Mouse (Mus musculus): ENCODE data around the gene Map4k4.
A peak's percentile ranks its signal among the peaks of the same experiment; 100 is the strongest.

Gene Map4k4

DNA sequence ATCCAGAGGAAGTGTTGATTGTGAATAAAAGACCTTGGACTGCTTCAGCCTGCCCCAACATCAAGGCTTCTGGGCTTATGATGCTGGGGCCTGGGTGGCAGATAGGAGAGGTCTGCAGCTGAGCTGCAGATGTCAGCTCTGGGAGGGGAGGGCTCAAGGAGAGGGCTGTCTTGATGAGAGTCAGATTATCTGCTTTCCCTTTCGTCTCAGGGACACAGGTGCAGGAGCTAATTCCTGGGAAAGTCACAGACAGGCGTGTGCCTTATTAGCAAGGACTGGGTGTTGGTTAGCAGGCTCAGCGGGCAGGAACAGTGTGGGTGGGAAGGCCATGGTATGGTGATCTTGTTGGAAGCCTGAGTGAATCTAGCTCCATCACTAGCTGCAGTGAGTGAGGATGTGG, 63.1 kb downstream of the Map4k4 start:
- DNase-seq (ENCODE audit: low spot score in 2 of 2), result no peak

DNA sequence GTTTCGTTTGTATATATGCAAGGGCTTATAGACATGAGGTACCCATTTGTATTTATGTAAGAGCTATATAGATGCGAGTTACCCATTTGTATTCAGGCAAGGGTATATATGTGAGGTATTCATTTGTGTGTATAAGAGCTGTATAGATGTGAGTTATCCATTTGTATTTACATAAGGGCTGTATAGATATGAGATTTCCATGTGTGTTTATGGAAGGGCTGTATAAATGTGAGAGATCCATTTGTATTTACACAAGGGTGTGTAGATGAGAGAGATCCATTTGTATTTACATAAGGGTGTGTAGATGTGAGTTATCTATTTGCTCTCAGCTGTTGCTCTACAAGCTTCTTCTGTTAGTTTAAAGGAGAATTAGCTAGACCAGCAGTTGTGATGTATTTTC, 63.7 kb downstream of the Map4k4 start:
- DNase-seq (ENCODE audit: low spot score in 2 of 2), result no peak

DNA sequence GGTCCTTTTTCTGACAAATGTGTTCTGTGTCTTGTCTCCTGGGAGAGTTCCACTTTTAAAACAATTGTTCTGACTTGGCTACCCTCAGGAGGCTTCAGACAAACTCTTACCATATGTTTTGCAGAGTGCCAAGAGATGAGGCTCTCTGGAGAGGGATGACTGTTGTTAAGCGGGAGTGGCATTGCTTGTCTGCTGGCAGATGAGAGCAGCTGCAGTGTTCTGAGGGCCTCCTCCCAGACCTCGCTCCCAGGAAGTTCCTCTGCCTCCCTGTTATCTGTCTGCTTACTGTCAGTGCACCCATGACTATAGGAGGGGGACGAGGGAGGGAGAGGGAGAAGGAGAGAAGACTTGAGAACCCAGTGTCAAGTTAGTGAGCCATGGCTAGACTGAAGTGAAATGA, 64.7 kb downstream of the Map4k4 start:
- no peak for DNase-seq (ENCODE audit: low spot score in 2 of 2)

- no peak for DNase-seq (ENCODE audit: low spot score in 2 of 2)
These were observed 68.3 kb downstream of the Map4k4 start for GRCm38 (mm10) chr1:39968999-39969398.

- DNase-seq (ENCODE audit: low spot score in 2 of 2), result no peak
These were observed 69.2 kb downstream of the Map4k4 start for GRCm38 (mm10) chr1:39969771-39970406.

DNA sequence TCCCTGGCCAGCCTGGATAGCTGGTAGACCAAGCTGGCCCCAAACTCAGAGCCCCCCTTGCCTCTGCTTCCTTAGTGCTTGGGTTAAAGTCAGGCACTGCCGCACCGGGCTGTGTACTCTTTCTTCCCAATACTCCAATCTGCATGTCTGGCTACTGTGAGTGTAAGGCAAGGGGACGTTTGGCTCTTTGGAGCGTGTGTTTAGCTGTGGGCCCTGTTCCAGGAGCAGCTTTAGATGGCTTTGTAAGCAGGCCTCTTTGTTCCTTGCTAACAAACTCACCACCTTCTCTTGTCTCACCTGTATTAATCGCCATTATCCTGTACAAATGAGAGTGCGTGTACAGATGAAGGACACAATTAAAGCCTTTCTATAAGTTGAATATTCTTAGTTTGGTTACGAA, 71.7 kb downstream of the Map4k4 start:
- no peak for DNase-seq (ENCODE audit: low spot score in 2 of 2)

GRCm38 (mm10) chr1:39973911-39974310, 73.2 kb downstream of the Map4k4 start:
- DNase-seq (ENCODE audit: low spot score in 2 of 2), result no peak

- no peak for DNase-seq (ENCODE audit: low spot score in 2 of 2)
These were observed 74.3 kb downstream of the Map4k4 start for GRCm38 (mm10) chr1:39975005-39975404.

DNA sequence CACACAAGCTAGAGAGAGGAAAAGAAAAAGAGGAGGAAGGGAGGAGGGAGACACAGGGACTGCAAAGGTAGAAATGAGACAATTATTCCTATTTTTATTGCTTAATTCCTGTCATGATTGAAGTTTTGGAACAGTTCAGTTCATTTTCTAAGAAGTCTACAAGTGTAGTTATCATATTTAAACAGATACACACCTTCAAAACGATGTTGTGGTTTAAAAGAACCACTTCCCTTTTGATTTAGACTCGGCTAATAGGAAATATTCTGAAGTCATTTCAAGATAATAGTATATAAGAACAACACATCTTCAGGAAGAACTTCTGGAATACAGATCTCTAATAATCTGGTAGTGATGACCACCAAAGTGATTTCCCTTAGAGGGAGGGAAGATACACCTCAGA, 75.4 kb downstream of the Map4k4 start:
- no peak for DNase-seq (ENCODE audit: low spot score in 2 of 2)

GRCm38 (mm10) chr1:39976847-39977744, 76.4 kb downstream of the Map4k4 start:
- DNase-seq (ENCODE audit: low spot score in 2 of 2), result no peak

DNA sequence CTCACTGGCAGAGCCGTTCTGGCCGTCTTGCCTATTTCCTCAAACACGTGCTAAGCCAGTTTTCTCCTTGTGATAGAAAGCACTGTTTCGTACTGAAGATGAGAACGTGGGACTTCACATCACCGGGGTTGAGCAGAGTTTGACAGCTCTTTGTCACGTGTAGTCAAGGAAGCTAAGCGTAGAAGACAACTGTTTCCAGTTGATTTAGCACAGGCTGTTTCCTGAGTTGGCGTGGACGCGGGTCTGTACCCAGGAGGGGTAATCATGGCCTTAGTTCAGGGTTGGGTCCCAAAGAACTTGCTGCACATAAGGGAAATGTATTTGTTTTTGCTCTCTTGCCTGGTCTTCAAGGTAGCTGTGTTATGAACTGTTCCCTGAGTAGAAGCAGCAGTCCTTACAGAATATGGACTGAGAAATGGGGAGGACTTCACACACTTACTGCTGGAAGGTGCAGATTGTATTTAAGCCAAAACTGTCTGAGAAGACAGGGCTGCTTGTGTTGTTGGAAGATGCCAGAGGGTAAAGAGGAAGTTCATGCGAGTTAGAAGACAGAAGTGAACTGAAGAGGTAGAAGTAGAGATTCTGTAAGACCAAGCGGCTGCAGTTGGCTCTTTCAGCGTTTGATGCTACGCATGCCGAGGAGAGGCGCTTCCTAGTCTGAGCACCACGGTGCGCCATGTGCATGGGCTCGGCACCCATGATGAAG, 78.2 kb downstream of the Map4k4 start:
- DNase-seq (ENCODE audit: low spot score in 2 of 2), result peak in 1 of 2 experiments; percentile 16

DNA sequence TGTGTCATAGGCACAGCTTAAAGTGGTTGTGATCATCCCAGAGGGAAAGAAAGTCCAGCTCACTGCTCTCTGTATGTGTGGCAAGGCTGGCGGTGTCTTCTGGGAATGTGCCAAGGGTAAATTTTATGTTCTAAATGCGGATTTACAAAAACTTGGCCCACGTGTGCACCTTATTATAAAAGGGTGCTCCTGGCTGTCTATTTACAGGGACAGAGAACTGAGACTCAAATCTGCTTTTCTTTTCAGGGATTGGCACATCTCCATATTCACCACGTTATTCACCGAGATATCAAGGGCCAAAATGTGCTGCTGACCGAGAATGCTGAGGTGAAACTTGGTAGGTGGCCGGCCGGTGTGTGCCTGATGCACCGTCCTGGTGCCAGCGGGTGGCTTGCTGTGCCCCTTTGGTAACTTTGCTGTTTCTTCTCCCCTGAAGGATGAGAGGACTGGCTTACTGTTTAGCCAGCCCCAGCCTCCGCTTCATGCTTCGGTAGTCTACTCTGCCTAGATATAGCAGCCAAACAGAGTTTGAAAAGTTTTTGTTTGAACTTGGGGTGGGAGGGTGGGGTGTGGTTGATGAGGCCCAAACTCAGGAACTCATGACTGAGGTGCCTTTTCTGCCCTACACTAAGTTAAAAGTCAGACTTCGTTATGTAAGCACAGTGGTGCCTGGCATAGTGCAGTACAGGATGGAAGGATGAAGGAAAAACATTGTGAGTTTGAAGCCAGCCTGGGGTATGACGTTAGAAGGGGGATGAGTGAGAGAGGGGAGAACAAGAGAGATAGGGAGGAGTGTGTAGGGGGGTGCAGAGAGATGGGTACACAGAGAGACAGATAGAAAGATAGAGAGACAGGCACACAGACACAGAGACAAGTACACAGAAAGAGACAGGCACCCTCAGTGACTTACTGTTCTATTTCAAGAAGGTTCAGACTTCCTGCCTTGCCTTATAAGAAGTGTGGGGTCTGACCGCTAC, 79.9 kb downstream of the Map4k4 start:
- no peak for DNase-seq (ENCODE audit: low spot score in 2 of 2)

GRCm38 (mm10) chr1:39981970-39982369, 81.3 kb downstream of the Map4k4 start:
- no peak for DNase-seq (ENCODE audit: low spot score in 2 of 2)

DNA sequence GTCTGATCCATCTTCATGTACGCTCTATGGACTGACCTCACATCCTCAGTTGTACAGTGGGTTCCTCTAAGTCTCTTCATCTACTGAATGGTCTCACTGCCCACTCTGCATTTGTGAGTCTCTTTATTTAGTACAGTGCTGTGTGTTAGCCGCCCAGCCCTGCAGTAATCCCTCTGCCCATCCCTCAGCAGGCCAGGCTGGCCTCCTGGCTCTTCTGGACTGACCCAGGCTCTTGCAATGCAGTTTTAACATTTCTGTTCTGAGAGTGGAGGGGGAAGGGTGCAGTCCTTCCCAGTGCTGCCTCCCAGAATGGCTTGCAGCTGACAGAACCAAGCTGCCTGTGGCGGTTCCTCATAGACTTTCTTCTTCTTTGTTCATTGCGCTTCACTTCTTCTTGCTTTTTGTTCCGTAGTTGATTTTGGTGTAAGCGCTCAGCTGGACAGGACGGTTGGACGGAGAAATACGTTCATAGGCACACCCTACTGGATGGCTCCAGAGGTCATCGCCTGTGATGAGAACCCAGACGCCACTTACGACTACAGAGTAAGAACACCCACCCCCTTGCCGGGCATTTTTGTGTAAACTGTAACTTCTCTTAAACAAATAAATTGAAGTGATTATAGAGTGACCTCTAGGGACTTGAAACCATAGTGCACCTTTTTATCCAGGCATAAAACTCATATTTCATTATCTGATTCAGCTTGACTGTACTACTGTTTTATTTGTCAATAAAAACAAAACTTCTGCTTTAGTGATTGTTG, 82.2 kb downstream of the Map4k4 start:
- DNase-seq (ENCODE audit: low spot score in 2 of 2), result no peak

DNA sequence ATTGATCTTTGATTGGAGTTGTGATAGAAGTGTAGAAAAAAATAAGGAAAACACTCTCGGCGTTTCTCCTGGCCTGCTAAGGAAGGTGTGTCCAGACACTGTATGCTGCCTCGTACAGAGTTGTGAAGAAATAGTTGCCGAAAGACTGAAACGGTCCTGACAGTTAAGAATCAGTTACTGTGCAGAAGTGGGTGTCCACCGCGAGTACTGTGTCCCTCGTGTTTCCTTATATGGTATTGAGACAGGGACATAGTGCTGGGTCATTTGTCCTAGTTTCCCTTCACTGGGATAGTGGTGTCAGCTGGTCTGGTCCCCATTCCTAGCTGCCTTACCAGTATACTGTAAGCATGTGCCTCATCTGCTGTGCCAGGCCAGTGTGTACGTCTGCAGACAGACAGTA, 83.6 kb downstream of the Map4k4 start:
- no peak for DNase-seq (ENCODE audit: low spot score in 2 of 2)

DNA sequence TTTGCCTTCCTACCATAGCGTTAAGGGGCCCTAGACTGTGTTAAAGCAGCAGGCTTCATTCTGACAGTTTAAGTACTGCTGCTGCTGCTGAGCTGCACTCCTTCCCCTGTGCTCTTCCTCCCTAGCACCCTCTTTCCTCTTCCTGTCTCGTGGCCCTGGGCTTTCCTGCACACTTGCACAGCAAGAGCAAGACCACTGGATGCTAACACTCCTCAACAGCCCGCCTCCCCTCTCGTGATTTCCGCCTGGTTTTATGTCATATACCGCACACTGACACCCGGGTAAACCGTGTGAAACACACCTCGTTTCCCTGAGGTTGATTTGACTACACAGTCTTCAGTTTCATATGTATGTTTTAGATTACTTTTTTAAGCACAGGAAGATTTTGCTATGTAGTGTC, 86.1 kb downstream of the Map4k4 start:
- DNase-seq (ENCODE audit: low spot score in 2 of 2), result peak; percentile 62 to 79

GRCm38 (mm10) chr1:39988841-39989240, 88.1 kb downstream of the Map4k4 start:
- no peak for DNase-seq (ENCODE audit: low spot score in 2 of 2)

- no peak for DNase-seq (ENCODE audit: low spot score in 2 of 2)
These were observed 89.3 kb downstream of the Map4k4 start for GRCm38 (mm10) chr1:39990041-39990440.

- DNase-seq (ENCODE audit: low spot score in 2 of 2), result no peak
These were observed 93.2 kb downstream of the Map4k4 start for GRCm38 (mm10) chr1:39993921-39994320.

- no peak for DNase-seq (ENCODE audit: low spot score in 2 of 2)
These were observed 94.9 kb downstream of the Map4k4 start for GRCm38 (mm10) chr1:39995593-39995992.

DNA sequence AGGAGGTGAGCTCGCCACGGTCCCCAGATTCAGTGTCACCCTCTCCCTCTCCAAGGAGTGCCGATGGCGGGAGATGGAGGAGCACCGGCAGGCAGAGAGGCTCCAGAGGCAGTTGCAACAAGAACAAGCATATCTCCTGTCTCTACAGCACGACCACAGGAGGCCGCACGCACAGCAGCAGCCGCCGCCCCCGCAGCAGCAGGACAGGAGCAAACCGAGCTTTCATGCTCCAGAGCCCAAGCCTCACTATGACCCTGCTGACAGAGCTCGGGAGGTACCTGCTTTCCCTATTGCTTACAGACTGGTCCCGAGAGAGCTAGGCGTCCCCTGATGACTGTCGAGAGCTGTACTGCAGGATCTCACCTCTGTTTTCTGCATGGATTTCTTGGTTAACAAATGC, 99.8 kb downstream of the Map4k4 start:
- no peak for DNase-seq (ENCODE audit: low spot score in 2 of 2)
